10 mouse cellular contexts compared by ENCODE assay signal in the genomic region with DNA sequence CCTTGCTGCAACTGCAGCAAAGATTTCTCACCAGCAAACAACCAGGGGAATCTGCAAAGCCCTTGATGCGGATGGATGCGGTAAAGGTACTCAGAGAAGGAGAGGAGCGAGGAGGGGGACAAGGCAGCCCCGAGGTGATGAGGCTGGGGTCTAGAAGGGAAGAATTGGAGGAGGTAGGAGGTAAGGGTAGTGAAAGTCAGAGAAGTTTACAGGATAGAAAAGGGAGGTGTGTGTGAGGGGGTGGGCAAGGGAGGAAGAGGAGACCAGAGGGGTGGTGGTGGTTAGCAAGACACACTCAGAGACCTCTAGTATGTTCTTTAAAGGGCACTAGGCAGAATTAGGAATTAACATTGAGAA. TPM values are rescaled to one million over a fixed set of nuclear protein-coding genes. Genes with fewer than 3 reads are reported as not detected.
A peak's percentile ranks its signal among the peaks of the same experiment; 100 is the strongest.
DNase-seq lines count a peak whose midpoint lies in the region; ATAC-seq and TF ChIP-seq lines count a peak whose summit lies in the region.
"Had no signal": no experiment of that assay in that cellular context is flagged by ENCODE, and none has a peak within 500 bp of the region (broad histone marks: within the 10 kb centered on the region; RNA-seq: fewer than 3 reads in every experiment).

No protein-coding gene starts in this region.

- peak overlapping the region; percentile 85 for H3K27ac ChIP-seq in cerebellum, adult 2 months (ENCODE audit: insufficient read depth, low read length)
- H3K27ac ChIP-seq in lung, postnatal 0 days (ENCODE audit: low read length): no peak overlapping the region
- H3K27ac ChIP-seq in limb, embryonic 14.5 days (replicated peaks; ENCODE audit: low read depth, low read length): no peak overlapping the region
- H3K27ac ChIP-seq in stomach, embryonic 16.5 days (ENCODE audit: low read length): no peak overlapping the region

- H3K27me3 ChIP-seq in cerebellum, adult 2 months (ENCODE audit: control insufficient read depth, insufficient read depth, low read length): no peaks in the 10 kb centered on the region
- no peaks in the 10 kb centered on the region for H3K27me3 ChIP-seq in lung, postnatal 0 days (replicated peaks; ENCODE audit: insufficient read depth, low read length)
- H3K27me3 ChIP-seq in limb, embryonic 14.5 days (ENCODE audit: control insufficient read depth, insufficient read depth, low read length): no peaks in the 10 kb centered on the region
- H3K27me3 ChIP-seq in stomach, embryonic 16.5 days (ENCODE audit: control insufficient read depth, insufficient read depth, low read length): no peaks in the 10 kb centered on the region

- 0% methylated on average over 4 of the region's 4 CpGs for WGBS in cerebellum, adult 2 months
- 2% methylated on average over 4 of the region's 4 CpGs for WGBS in lung, postnatal 0 days
- under 1% methylated on average over 4 of the region's 4 CpGs for WGBS in limb, embryonic 14.5 days
- WGBS in stomach, embryonic 16.5 days: 0% methylated on average over 4 of the region's 4 CpGs

- no peaks in the 10 kb centered on the region for H3K9me3 ChIP-seq in lung, postnatal 0 days (ENCODE audit: low read length)
- no peaks in the 10 kb centered on the region for H3K9me3 ChIP-seq in limb, embryonic 14.5 days (ENCODE audit: control insufficient read depth, low read length)
- no peaks in the 10 kb centered on the region for H3K9me3 ChIP-seq in stomach, embryonic 16.5 days (replicated peaks; ENCODE audit: control insufficient read depth, low read length)

- peaks cover 3% of the 10 kb centered on the region; the same call in 1 of the 2 replicates for H3K4me1 ChIP-seq in cerebellum, adult 2 months (ENCODE audit: control insufficient read depth, insufficient read depth, low read length)
- H3K4me1 ChIP-seq in lung, postnatal 0 days (ENCODE audit: insufficient read depth, low read depth, low read length): no peaks in the 10 kb centered on the region
- no peaks in the 10 kb centered on the region for H3K4me1 ChIP-seq in limb, embryonic 14.5 days (ENCODE audit: control insufficient read depth, insufficient read depth, low read length)
- 0 out of 2 replicates have a peak, but pooled peaks cover 3% of the 10 kb centered on the region for H3K4me1 ChIP-seq in stomach, embryonic 16.5 days (ENCODE audit: control insufficient read depth, insufficient read depth, low read length)

- TF ChIP-seq EP300 in lung, postnatal 0 days (IDR thresholded peaks at IDR 0.05): no peak

- no peak for TF ChIP-seq CTCF in cerebellum, adult 2 months (IDR thresholded peaks at IDR 0.05; ENCODE audit: borderline replicate concordance, insufficient read depth, low read depth, low read length)
- TF ChIP-seq CTCF in lung, postnatal 0 days (IDR thresholded peaks at IDR 0.05): no peak

- H3K36me3 ChIP-seq in lung, postnatal 0 days (ENCODE audit: insufficient read depth, low read length): no peaks in the 10 kb centered on the region
- H3K36me3 ChIP-seq in limb, embryonic 14.5 days (ENCODE audit: control insufficient read depth, insufficient read depth, low read length): no peaks in the 10 kb centered on the region
- no peaks in the 10 kb centered on the region for H3K36me3 ChIP-seq in stomach, embryonic 16.5 days (ENCODE audit: control insufficient read depth, insufficient read depth, low read length)

- peak overlapping the region; percentile 93 for H3K4me3 ChIP-seq in cerebellum, adult 2 months (replicated peaks; ENCODE audit: insufficient read depth, low read depth, low read length)
- H3K4me3 ChIP-seq in lung, postnatal 0 days (ENCODE audit: low read depth, low read length): peak overlapping the region; percentile 10; the same call in 1 of the 2 replicates
- H3K4me3 ChIP-seq in limb, embryonic 14.5 days (replicated peaks; ENCODE audit: low read length): peak overlapping the region; percentile 53
- peak overlapping the region; percentile 65 for H3K4me3 ChIP-seq in stomach, embryonic 16.5 days (replicated peaks; ENCODE audit: low read length)
- H3K4me3 ChIP-seq: myocyte had no signal

- TF ChIP-seq POLR2A in cerebellum, adult 2 months (IDR thresholded peaks at IDR 0.05; ENCODE audit: borderline replicate concordance, insufficient read depth, low read length): no peak
- TF ChIP-seq POLR2A in limb, embryonic 14.5 days (IDR thresholded peaks at IDR 0.05; ENCODE audit: borderline replicate concordance, extremely low read depth, insufficient read depth, insufficient read length): no peak

- ATAC-seq in lung, postnatal 0 days: no peak
- ATAC-seq in limb, embryonic 14.5 days (ENCODE audit: low FRiP score, low read depth): no peak
- no peak for ATAC-seq in stomach, embryonic 16.5 days (ENCODE audit: insufficient read depth, low FRiP score)
- ATAC-seq in granulocyte monocyte progenitor cell, adult 5-6 weeks (replicated peaks; ENCODE audit: poor library complexity, severe bottlenecking): no peak

- H3K4me2 ChIP-seq in lung, postnatal 0 days (replicated peaks; ENCODE audit: low read depth, low read length): peak overlapping the region; percentile 47
- H3K4me2 ChIP-seq in limb, embryonic 14.5 days (replicated peaks; ENCODE audit: low read depth, low read length, severe bottlenecking): peak overlapping the region; percentile 93
- H3K4me2 ChIP-seq in stomach, embryonic 16.5 days (ENCODE audit: low read depth, low read length): peak overlapping the region; percentile 86

- DNase-seq in cerebellum, adult 2 months: no peak
- no peak for DNase-seq in cerebellum, postnatal 36 days
- no peak for DNase-seq in lung, postnatal 0 days (ENCODE audit: low spot score)
- DNase-seq in lung, postnatal 4 days: no peak
- no peak for DNase-seq in limb, embryonic 14.5 days (ENCODE audit: low spot score)
- DNase-seq in thymus, postnatal 4 days: no peak
- DNase-seq: kidney, adult 9 months had no signal

- no peak overlapping the region for H3K9ac ChIP-seq in lung, postnatal 0 days (replicated peaks; ENCODE audit: low read depth)
- H3K9ac ChIP-seq in limb, embryonic 14.5 days (ENCODE audit: low read depth, low read length, severe bottlenecking): peak overlapping the region; percentile 59
- H3K9ac ChIP-seq in stomach, embryonic 16.5 days (ENCODE audit: low read length): peak overlapping the region; percentile 64

RNA-seq across cellular contexts. Expression of gene Gria4, which starts 0.2 kb away (rescaled TPM):
- polyA plus RNA-seq in cerebellum, adult 2 months (2012; rRNA removed): 154 and 178 TPM in 2 replicates
- polyA plus RNA-seq in lung, postnatal 0 days (2015; fragmentation: Nextera tagmentation; extraction: Ambion mirVana): 0.04 and 0.05 TPM in 2 replicates
- 1.4 and 1.6 TPM in 2 replicates for polyA plus RNA-seq in limb, embryonic 14.5 days (2012; rRNA removed)
- 1.2 and 1.3 TPM in 2 replicates for polyA plus RNA-seq in limb, embryonic 14.5 days (2014; fragmentation: Nextera tagmentation; extraction: Ambion mirVana)
- polyA plus RNA-seq in stomach, embryonic 16.5 days (2015; fragmentation: Nextera tagmentation; extraction: Ambion mirVana): 4.2 and 5.0 TPM in 2 replicates
- not detected in 2 replicates for total RNA-seq in granulocyte monocyte progenitor cell, adult 5-6 weeks (2014; fragmentation: Nextera tagmentation)
- not detected in 2 replicates for total RNA-seq in granulocyte monocyte progenitor cell, adult 5-6 weeks (2017)
- polyA plus RNA-seq: myocyte had no signal

Comparison
In these comparisons a context has a peak if more than half of its experiments do, and no peak if none do; other contexts are left out.
1. H3K4me3 ChIP-seq: peak in every context shown above with its lines; median percentile 93 in cerebellum, adult 2 months; 65 in stomach, embryonic 16.5 days; 53 in limb, embryonic 14.5 days; 10 in lung, postnatal 0 days.
2. RNA of gene Gria4, which starts 0.2 kb away (polyA plus RNA-seq): 154 to 178 TPM in cerebellum, adult 2 months; 4.2 to 5.0 TPM in stomach, embryonic 16.5 days, 1.2 to 1.6 TPM in limb, embryonic 14.5 days and 0.04 to 0.05 TPM in lung, postnatal 0 days; every median in the first group is over 10 times any median in the second.
3. Peak in every context shown above with its lines, with median percentiles within 50 percentile points of each other: H3K4me2 ChIP-seq.